Mouse (Mus musculus): ENCODE data around the gene H2-DMb2.

H2-DMb2 gene

DNA sequence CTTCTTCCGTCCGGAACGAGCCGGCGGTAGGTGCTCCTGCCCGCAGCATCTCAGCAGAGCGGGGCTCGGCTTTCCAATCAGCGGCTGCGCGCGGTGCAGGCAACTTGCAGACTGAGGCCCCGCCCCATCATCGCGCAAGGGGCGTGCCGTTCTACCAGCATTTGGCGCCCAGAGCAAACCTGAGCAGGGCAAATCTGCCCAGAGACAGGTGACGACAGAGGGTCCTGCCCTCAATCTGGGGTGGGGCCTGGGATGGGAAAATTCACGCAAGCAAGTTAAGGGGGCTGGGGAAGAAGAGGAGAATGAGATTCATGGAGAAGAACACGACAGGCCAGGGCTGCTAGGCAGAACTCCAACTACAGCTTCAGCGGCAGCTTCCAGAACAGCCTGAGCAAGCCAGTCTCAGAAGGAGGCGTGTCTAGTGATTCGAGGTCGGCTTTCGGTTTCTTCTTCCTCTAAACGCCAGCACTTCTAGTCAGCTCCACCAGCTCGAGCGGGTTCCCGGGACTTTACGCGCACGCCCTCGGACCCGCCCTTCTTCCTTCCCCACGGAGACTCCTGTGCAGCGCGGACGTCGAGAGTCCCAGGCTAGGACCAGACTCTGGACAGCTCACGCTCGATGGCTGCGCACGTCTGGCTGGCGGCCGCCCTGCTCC, 44.3 kb downstream of the H2-DMb2 start, which contains the start of the genes Tap1 and Psmb9:
Tap1 (plus strand) TSS at position 293 of the 656 bp plus-strand sequence.
Psmb9 (minus strand) TSS at position 504 of the 656 bp plus-strand sequence.
- Histone ChIP-seq H3K9me3 (ENCODE audit: low read length) (no peaks in the 10 kb centered on the region), H3K4me1 (replicated peaks; ENCODE audit: low read depth, low read length) (peaks cover 47% of the 10 kb centered on the region), H3K4me3 (replicated peaks; ENCODE audit: low read length) (peak within 1 kb of the TSS; percentile 79), H3K36me3 (ENCODE audit: insufficient read depth, low read length) (no peaks in the 10 kb centered on the region), H3K27me3 (ENCODE audit: insufficient read depth, low read length) (peaks cover 89% of the 10 kb centered on the region)
- no peak for TF ChIP-seq CTCF (conservative IDR thresholded peaks at IDR 0.05; ENCODE audit: low read length)
- no peak for TF ChIP-seq POU5F1 (IDR thresholded peaks at IDR 0.05; ENCODE audit: borderline replicate concordance, low read length)
- TF ChIP-seq NANOG (IDR thresholded peaks at IDR 0.05; ENCODE audit: borderline replicate concordance, low read length): no peak

DNA sequence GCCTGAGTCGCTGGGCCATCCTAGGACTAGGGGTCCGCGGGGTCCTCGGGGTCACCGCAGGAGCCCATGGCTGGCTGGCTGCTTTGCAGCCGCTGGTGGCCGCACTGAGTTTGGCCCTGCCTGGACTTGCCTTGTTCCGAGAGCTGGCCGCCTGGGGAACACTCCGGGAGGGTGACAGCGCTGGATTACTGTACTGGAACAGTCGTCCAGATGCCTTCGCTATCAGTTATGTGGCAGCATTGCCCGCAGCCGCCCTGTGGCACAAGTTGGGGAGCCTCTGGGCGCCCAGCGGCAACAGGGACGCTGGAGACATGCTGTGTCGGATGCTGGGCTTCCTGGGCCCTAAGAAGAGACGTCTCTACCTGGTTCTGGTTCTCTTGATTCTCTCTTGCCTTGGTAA, 44.9 kb downstream of the H2-DMb2 start:
- H3K36me3 ChIP-seq (ENCODE audit: insufficient read depth, low read length): no peaks in the 10 kb centered on the region
- TF ChIP-seq POU5F1 (IDR thresholded peaks at IDR 0.05; ENCODE audit: borderline replicate concordance, low read length): no peak
- TF ChIP-seq NANOG (IDR thresholded peaks at IDR 0.05; ENCODE audit: borderline replicate concordance, low read length): no peak
- TF ChIP-seq CTCF (conservative IDR thresholded peaks at IDR 0.05; ENCODE audit: low read length): no peak
- peaks cover 53% of the 10 kb centered on the region for H3K4me1 ChIP-seq (replicated peaks; ENCODE audit: low read depth, low read length)
- H3K4me3 ChIP-seq (replicated peaks; ENCODE audit: low read length): peak overlapping the region; percentile 79
- H3K27me3 ChIP-seq (ENCODE audit: insufficient read depth, low read length): peaks cover 94% of the 10 kb centered on the region
- H3K9me3 ChIP-seq (ENCODE audit: low read length): no peaks in the 10 kb centered on the region

DNA sequence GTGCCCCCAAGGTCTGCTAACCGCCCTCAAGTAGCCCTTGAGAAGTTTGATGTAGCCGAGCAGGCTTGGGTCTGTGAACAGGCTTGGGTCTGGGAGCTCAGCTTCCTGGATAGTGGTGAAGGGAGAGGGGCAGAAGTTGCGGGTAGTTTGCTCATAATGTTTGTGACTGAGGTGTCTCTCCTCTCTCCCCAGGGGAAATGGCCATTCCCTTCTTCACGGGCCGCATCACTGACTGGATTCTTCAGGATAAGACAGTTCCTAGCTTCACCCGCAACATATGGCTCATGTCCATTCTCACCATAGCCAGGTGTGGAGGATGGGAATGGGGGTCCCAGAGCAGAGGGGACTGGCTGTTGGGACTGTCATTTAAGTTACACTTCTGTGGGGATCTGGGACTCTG, 45.9 kb downstream of the H2-DMb2 start:
- TF ChIP-seq POU5F1 (IDR thresholded peaks at IDR 0.05; ENCODE audit: borderline replicate concordance, low read length) (no peak), NANOG (IDR thresholded peaks at IDR 0.05; ENCODE audit: borderline replicate concordance, low read length) (no peak), CTCF (conservative IDR thresholded peaks at IDR 0.05; ENCODE audit: low read length) (no peak)
- H3K36me3 ChIP-seq (ENCODE audit: insufficient read depth, low read length): no peaks in the 10 kb centered on the region
- H3K4me1 ChIP-seq (replicated peaks; ENCODE audit: low read depth, low read length): peaks cover 50% of the 10 kb centered on the region

DNA sequence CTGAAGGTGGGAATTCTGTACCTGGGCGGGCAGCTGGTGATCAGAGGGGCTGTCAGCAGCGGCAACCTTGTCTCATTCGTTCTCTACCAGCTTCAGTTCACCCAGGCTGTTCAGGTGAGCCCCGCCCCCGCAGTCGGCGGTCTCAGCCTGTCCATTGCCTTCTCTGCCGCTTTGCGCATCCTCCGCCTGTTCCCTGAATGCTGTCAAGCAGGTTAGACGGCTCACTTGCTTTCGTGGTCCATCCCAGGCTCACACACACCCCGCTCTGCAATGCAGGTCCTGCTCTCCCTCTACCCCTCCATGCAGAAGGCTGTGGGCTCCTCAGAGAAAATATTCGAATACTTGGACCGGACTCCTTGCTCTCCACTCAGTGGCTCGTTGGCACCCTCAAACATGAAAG, 49.7 kb downstream of the H2-DMb2 start:
- Histone ChIP-seq H3K27me3 (ENCODE audit: insufficient read depth, low read length) (peaks cover 91% of the 10 kb centered on the region), H3K36me3 (ENCODE audit: insufficient read depth, low read length) (no peaks in the 10 kb centered on the region)
- TF ChIP-seq NANOG (IDR thresholded peaks at IDR 0.05; ENCODE audit: borderline replicate concordance, low read length): no peak

More for the DNA sequence above, 45.9 kb downstream of the H2-DMb2 start:
- Histone ChIP-seq H3K27me3 (ENCODE audit: insufficient read depth, low read length) (peaks cover 93% of the 10 kb centered on the region), H3K9me3 (ENCODE audit: low read length) (no peaks in the 10 kb centered on the region), H3K4me3 (replicated peaks; ENCODE audit: low read length) (no peak overlapping the region)

DNA sequence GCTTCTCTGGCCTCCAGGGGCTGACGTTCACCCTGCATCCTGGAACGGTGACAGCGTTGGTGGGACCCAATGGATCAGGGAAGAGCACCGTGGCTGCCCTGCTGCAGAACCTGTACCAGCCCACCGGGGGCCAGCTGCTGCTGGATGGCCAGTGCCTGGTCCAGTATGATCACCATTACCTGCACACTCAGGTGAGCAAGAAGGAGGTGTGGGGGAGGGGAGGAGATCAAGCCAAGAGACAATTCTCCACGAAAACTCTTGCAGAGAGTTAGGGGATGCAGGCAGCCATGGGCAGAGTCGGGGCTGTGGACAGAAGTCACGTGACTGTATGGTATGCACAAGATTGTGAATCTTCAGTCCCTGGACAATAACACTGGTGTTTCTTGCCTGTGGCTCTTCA, 50.4 kb downstream of the H2-DMb2 start:
- Histone ChIP-seq H3K36me3 (ENCODE audit: insufficient read depth, low read length) (no peaks in the 10 kb centered on the region), H3K9me3 (ENCODE audit: low read length) (peaks cover 2% of the 10 kb centered on the region; the same call in 1 of the 2 replicates), H3K4me1 (replicated peaks; ENCODE audit: low read depth, low read length) (peaks cover 53% of the 10 kb centered on the region), H3K4me3 (replicated peaks; ENCODE audit: low read length) (no peak overlapping the region), H3K27me3 (ENCODE audit: insufficient read depth, low read length) (peaks cover 91% of the 10 kb centered on the region)
- TF ChIP-seq POU5F1 (IDR thresholded peaks at IDR 0.05; ENCODE audit: borderline replicate concordance, low read length) (no peak), NANOG (IDR thresholded peaks at IDR 0.05; ENCODE audit: borderline replicate concordance, low read length) (no peak), CTCF (conservative IDR thresholded peaks at IDR 0.05; ENCODE audit: low read length) (no peak)

More for the DNA sequence above, 49.7 kb downstream of the H2-DMb2 start:
- no peak overlapping the region for H3K4me3 ChIP-seq (replicated peaks; ENCODE audit: low read length)
- H3K9me3 ChIP-seq (ENCODE audit: low read length): no peaks in the 10 kb centered on the region
- H3K4me1 ChIP-seq (replicated peaks; ENCODE audit: low read depth, low read length): peaks cover 52% of the 10 kb centered on the region

DNA sequence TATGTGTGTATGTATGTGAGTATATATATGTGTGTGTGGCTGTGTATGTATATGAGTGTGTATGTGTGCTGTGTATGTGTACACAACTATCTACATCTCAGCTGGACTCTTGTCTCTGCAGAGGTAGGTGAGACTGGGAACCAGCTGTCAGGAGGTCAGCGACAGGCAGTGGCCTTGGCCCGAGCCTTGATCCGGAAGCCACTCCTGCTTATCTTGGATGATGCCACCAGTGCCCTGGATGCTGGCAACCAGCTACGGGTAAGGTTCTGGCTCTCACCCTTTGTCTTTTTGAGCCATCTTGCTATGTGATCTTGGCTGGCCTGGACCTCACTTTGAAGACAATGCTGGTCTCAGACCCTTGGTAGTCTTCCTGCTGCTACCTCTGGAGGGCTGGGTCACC, 51.6 kb downstream of the H2-DMb2 start:
- H3K36me3 ChIP-seq (ENCODE audit: insufficient read depth, low read length): no peaks in the 10 kb centered on the region
- TF ChIP-seq CTCF (conservative IDR thresholded peaks at IDR 0.05; ENCODE audit: low read length): no peak
- H3K4me3 ChIP-seq (replicated peaks; ENCODE audit: low read length): no peak overlapping the region
- peaks cover 7% of the 10 kb centered on the region; the same call in 1 of the 2 replicates for H3K9me3 ChIP-seq (ENCODE audit: low read length)
- H3K27me3 ChIP-seq (ENCODE audit: insufficient read depth, low read length): peaks cover 88% of the 10 kb centered on the region
- peaks cover 48% of the 10 kb centered on the region for H3K4me1 ChIP-seq (replicated peaks; ENCODE audit: low read depth, low read length)

DNA sequence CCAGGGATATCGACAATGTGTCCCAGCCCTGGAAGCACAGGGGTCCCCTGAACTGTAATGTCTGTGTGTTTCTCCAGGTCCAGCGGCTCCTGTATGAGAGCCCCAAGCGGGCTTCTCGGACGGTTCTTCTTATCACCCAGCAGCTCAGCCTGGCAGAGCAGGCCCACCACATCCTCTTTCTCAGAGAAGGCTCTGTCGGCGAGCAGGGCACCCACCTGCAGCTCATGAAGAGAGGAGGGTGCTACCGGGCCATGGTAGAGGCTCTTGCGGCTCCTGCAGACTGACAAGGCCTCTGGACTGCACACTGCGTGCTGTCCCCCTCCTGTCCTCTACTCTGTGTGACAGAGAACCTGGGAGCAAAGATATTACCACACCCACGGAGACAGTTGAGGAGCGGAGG, 53.4 kb downstream of the H2-DMb2 start:
- peaks cover 38% of the 10 kb centered on the region for H3K4me1 ChIP-seq (replicated peaks; ENCODE audit: low read depth, low read length)
- peaks cover 14% of the 10 kb centered on the region; the same call in 1 of the 2 replicates for H3K9me3 ChIP-seq (ENCODE audit: low read length)
- no peak overlapping the region; the same call in 1 of the 2 replicates for H3K4me3 ChIP-seq (replicated peaks; ENCODE audit: low read length)
- H3K27me3 ChIP-seq (ENCODE audit: insufficient read depth, low read length): peaks cover 84% of the 10 kb centered on the region
- no peak for TF ChIP-seq NANOG (IDR thresholded peaks at IDR 0.05; ENCODE audit: borderline replicate concordance, low read length)
- no peaks in the 10 kb centered on the region for H3K36me3 ChIP-seq (ENCODE audit: insufficient read depth, low read length)

DNA sequence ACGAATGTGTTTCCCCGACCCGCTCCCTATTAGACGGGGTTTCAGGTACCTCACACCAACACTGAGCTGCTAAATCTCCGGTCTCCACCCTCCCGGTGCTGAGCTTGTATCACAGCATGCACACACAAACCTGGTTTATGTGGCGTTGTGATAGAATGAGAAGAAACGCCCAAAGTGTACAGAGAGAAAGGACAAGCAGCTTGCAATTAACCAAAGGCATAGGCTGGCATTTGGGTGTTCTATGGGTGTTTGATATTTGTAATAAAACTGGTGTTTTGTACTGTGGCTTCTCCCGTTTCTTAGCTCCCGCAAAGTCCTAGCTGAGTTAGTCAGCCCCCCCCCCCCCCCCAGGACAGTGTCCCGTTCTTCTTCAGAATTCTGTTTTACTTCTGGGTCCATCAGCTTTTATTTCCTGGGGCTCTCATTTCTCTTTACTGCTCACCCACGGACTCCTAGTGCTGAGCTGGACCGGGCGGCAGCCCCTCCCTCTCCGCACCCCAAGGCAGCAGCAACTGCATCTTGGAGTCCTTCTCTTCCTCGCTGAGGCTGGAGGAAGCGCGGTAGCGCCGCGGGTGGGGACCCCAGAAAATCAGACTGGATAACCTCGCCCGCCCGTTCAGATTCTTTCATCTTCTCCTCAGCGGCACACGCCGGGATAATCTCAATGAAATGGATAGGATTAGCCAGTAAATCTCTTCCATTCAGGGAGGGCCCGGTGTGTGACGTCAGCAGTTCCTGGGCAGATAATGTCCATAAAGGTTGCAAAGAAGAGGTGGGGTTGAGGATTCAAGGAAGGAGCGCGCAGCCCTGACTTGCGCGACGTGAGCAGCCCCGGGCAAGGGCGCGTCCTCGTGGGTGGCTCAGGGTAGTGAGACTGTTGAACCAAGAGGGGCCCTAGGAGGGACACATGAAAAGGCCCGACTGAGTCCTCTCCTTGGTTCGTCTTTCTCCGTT, 54.1 kb downstream of the H2-DMb2 start, which contains the start of gene Psmb8:
Psmb8 (plus strand) TSS at position 781 of the 954 bp plus-strand sequence.
- TF ChIP-seq POU5F1 (IDR thresholded peaks at IDR 0.05; ENCODE audit: borderline replicate concordance, low read length) (no peak), NANOG (IDR thresholded peaks at IDR 0.05; ENCODE audit: borderline replicate concordance, low read length) (no peak), CTCF (conservative IDR thresholded peaks at IDR 0.05; ENCODE audit: low read length) (no peak)
- Histone ChIP-seq H3K36me3 (ENCODE audit: insufficient read depth, low read length) (no peaks in the 10 kb centered on the region), H3K4me3 (replicated peaks; ENCODE audit: low read length) (peak within 1 kb of the TSS; percentile 72), H3K27me3 (ENCODE audit: insufficient read depth, low read length) (peaks cover 83% of the 10 kb centered on the region), H3K4me1 (replicated peaks; ENCODE audit: low read depth, low read length) (peaks cover 38% of the 10 kb centered on the region), H3K9me3 (ENCODE audit: low read length) (peaks cover 14% of the 10 kb centered on the region; the same call in 1 of the 2 replicates)
